Mouse (Mus musculus) liver, postnatal 0 days (tissue): ENCODE measurements around the gene Olfr987.

ENCODE experiments used
- CTCF ChIP-seq: sonication (generic); IDR thresholded peaks from 2 replicates; pipeline ENCODE4 v1.5.1; 2016; ENCODE audit warnings: antibody characterized with exemption, low read depth
- EP300 ChIP-seq: IDR thresholded peaks from 2 replicates; pipeline ENCODE4 v1.6.1; 2016; ENCODE audit warnings: antibody characterized with exemption, low read depth, mild to moderate bottlenecking

- TF ChIP-seq EP300 (no peak), CTCF (no peak)
Observed at GRCm38 (mm10) chr2:85284626-85285025, 54.5 kb downstream of the Olfr987 start.
